Mouse (Mus musculus): Measurements from ENCODE around the gene Trpt1.

Trpt1 gene

GRCm38 (mm10) chr19:6996006-6996405, at the start of gene Trpt1, which contains the start of gene Nudt22:
Gene Trpt1 (plus strand): TSS chr19:6996131.
Gene Nudt22 (minus strand): TSS chr19:6996117.
- DNase-seq (ENCODE audit: low spot score in 2 of 2): peak; percentile 62 to 65

DNA sequence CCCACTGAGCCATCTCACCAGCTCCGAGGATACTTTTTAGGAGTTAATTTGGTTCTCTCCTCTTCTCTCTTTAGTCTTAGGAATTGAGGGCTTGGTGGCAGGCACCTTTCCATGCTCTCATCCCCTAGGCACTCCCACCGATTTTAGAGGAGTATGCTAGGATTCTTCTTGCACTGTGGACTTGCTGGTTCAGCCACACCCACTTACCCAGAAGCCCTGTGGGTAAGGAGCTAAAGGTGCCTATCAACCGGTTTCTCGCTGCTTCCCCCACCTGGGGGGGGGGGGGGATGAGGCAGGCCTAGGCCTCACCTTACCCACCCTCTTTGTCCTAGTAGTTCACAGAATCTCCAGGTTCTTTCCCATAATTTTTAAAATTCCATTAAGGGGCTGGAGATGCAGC, 48.2 kb upstream of the Trpt1 start:
- DNase-seq (ENCODE audit: low spot score in 2 of 2): no peak

GRCm38 (mm10) chr19:6948186-6948585, 47.7 kb upstream of the Trpt1 start:
- no peak for DNase-seq (ENCODE audit: low spot score in 2 of 2)

- DNase-seq (ENCODE audit: low spot score in 2 of 2): no peak
These were observed 46.4 kb upstream of the Trpt1 start for GRCm38 (mm10) chr19:6949532-6949931.

DNA sequence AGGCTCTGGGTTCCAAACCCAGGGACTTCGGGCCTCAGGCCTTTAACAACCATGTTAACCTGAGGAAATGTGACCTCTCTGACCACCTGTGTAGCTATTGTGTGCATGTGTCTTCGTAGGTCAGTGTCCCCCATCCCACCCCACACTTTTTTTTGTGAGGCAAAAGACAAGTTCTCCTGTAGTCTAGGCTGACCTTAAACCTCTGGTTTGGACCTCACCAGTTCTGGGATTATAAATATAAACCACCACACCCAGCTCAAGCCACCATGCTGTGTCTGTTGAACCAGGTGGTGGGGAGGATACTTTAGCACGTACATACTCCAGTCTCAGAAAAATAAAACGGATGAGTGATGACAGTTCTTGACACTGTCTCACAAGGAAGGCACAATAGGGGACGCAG, 46.0 kb upstream of the Trpt1 start:
- DNase-seq (ENCODE audit: low spot score in 2 of 2): no peak

GRCm38 (mm10) chr19:6950613-6951153, 45.2 kb upstream of the Trpt1 start:
- DNase-seq (ENCODE audit: low spot score in 2 of 2): peak; percentile 39 to 47

- peak; percentile 80 to 82 for DNase-seq (ENCODE audit: low spot score in 2 of 2)
These were observed 44.5 kb upstream of the Trpt1 start for GRCm38 (mm10) chr19:6951381-6951968.

GRCm38 (mm10) chr19:6951994-6952711, 43.8 kb upstream of the Trpt1 start:
- DNase-seq (ENCODE audit: low spot score in 2 of 2): peak; percentile 50 to 53

DNA sequence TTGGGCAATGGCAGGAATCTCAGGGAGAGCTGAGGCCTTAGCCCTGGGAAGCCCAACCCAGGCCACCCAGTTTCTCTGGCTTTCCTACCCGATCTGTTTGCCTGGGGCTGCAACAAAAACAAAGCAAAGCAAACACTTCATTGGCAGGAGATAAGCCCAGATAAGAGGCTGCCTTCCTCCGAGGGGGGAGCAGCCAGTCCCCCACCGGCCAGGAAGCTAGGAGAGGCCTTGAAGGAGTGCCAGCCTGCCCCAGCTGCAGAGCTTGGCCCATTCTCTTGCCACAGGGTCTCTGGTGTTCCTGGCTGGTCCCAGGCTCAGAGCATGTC, 43.3 kb upstream of the Trpt1 start:
- DNase-seq (ENCODE audit: low spot score in 2 of 2): no peak

DNA sequence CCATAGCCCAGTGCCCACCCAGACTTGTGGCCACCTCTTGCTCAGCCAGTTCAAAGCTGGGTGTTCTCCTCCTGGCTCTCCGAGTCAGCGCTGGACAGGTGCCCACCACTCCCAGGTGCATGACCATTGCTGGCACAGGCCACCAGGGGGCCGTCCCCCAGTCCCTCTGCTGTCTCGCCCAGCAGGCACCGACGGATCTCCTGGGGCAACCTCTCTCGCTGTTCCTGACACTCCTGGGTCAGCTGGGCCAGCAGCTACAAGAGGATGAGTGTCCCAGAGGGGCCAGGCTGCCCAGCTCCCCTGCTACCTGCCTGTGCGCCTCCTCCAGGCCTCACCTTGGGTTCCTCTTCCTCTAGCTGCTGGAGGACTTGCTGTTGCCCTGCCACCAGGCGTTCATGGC, 41.9 kb upstream of the Trpt1 start:
- DNase-seq (ENCODE audit: low spot score in 2 of 2): no peak

DNA sequence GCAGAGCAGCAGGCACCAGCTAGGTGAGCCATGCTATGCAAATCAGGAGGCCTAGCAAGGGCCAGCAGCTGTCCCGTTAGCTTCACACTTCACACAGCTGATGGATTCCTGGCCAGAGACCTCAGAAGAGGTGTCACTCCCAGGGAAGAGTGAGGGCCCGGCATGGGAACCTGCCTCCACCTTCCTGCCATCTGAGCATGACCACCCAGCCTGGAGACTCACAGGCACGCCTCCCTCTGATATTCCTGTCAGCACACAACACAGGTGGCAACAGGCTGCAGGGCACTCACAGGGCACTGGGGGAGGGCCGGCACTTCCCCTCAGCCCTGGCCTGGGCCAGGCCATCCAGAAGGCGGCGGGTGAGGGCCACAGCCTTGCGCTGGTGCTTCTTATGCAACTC, 40.5 kb upstream of the Trpt1 start:
- no peak for DNase-seq (ENCODE audit: low spot score in 2 of 2)

GRCm38 (mm10) chr19:6956461-6956860, 39.5 kb upstream of the Trpt1 start:
- no peak for DNase-seq (ENCODE audit: low spot score in 2 of 2)

DNA sequence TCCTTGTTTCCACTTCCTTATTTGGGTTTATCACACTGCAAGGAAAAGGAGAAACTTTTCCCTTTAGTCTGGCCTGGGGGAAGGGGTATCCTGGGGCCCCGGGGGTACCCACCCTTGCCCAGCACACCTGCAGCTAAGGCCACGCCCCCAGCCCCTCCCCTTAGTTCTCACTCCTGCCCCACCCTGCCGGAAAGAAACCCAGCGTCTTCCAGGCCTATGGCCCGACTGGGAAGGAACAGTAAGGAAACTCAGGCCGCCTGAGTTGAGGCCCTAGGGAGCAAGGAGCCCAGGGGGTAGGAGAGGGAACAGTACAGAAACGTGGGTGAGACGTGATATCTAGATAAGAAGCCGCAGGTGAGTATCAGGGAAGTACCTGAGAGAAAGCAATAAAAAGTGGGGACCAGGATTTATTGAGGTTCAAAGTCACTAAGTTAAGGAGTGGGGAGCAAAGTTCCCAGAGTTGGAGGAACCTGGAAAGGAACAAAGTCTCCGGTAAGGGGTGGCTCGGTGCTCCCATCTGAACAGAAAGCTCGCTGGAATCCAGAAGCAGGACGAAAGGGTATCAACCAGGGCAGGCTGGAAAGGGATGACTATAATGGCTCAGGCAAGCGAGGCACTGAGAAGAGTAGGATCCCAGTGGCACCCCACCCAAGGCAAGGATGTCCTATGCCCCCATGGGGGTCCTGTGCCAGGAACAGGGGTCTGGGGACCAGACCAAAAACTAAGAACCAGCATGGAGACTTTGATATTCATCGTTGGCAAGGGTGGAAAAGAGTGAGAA, 27.2 kb upstream of the Trpt1 start:
- DNase-seq (ENCODE audit: low spot score in 2 of 2): no peak

GRCm38 (mm10) chr19:6969291-6969664, 26.7 kb upstream of the Trpt1 start:
- DNase-seq (ENCODE audit: low spot score in 2 of 2): no peak

DNA sequence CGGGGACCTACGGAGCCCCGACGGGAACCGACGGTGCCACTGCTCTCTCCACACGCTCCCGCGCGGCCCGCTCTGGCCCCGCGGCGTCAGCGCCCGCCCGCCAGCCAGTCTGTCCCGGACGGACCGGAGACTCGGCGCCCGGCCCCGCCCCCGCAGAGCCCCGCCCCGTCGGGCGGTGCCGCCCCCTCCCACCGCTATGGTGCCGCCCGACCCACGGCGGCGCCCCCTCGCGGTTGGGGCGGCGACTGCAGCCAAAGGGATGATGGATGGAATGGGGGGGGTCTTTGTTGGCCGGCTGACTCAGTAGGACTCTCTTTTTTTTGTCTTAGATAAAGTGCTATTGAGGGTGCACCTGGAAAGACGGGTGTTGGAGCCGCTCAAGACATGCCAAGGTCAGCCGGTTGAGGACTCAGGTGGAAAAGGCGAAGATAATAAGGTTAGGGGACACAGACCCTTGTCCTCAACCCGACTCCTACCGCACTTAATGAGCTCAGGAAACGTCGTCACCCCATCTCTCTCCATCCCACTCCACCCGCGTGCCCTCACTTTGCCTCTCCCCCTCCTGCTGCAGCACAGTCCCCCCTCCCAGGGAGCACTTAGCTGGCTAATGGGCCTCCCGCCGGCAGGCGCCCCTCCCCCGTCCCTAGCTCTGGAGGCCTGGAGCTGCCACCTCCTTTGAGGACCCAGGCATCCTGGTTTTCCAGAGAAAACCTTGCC, 26.1 kb upstream of the Trpt1 start:
- DNase-seq (ENCODE audit: low spot score in 2 of 2): no peak

DNA sequence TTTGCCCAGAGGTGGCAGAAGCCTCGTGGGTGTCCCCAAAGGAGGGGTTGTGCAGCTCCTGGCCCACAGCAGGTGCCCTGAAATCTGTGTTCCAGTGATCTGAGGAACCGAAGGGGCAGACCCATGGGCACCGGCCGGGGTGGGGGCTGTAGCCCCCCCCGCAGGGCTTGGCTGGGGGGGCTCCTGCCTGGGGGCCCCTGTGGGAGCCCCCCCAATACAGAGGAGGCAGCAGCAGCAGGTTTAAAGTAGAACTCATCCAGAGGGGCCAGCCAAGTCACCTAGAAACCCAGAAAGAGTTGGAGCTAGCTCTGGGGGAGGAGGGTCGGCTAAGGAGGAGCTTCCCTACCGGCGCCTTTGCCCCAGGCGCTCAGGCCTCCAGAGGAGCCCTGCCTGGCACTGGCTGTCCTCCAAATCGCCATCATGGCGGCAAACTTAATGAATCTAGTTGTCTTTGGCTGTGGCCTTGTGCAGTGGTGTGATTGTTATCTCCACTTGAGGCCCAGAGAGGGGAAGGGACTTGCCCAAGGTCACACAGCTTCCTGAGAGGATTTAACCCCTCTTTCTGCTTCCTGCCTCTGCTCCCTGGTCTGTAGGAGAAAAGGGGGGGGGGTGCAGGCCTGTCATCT, 25.4 kb upstream of the Trpt1 start:
- DNase-seq (ENCODE audit: low spot score in 2 of 2): no peak

DNA sequence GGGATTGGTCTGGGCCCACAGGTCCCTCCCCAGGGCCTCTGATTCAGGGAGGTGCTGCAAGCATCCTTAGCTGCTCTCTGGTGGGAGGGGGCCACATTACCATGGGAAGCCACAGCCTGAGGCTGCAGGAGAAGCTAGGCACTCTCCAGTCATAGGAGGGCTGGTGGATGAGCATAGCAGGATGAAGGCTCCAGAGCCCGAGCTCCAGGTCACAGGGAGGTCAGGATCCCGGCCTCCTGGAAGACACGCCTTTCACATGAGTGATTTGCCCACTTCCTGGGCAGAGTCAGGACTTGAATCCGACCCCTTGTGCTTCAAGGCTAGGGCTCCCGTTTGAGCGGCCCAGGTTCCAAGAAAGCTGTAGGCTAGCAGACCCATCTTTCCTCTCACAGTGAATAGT, 24.3 kb upstream of the Trpt1 start:
- DNase-seq (ENCODE audit: low spot score in 2 of 2): no peak

DNA sequence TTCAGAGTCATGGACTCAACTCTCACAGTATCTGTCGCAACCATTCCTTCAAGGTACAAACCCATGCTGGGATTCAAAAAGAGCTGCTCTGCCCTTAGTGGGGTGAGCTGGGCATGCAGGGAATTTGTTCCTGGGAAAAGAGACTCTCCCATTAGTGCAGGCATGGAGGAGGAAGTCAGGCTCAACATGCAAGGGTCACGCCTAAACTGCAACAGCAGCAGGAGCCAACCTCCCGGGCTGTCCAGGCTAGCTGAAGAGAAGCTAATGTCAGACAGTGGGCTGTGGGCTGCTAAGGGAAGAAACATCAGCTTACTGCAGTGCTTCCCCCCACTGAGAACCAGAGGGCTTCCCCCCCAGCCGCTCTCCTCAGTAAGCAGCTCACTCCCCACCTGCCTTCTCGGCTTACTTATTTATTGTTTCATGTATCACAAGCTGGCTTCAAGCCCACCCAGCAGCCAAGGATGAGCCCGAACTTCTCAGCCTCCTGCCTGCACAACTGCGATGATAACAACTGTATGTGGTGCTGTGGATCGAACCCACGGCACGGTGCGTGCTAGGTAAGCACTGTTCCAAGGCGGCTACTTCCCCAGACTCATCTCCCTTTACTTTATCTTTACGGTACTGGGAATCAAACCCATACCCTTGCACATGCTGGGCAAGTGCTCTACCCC, 23.5 kb upstream of the Trpt1 start:
- DNase-seq (ENCODE audit: low spot score in 2 of 2): no peak

DNA sequence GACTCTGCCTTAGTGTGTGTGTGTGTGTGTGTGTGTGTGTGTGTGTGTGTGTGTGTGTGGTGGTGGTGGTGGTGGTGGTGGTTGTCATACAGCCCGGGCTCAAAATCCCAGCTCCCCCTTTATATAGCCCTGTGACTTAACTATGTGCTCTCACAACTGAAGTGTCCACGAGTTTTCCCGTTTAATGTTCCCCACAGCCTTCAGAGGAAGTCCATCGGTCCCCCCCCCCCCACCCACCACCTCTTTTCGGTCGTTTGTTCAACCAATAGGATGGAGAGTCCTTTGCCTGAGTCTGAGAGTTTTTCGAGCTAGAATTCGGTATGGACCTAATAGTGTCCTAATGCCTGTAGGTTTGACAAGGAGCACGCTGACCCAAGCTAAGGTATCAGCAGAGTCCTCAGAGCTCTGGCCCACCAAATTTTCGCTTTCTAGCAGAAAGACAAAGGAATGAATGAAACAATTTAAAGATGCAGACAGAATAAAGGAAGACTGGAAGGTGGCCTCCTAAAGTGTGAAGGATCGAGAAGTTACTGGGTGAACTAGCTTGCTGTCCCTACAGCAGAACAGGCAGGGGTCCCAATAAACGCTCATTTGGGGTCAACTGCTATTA, 22.2 kb upstream of the Trpt1 start:
- no peak for DNase-seq (ENCODE audit: low spot score in 2 of 2)

Measured in frontal cortex, postnatal 25 days (tissue).